Mouse (Mus musculus): ENCODE results near the gene Txndc8. TPM values are rescaled to one million over a fixed set of nuclear protein-coding genes. Genes with fewer than 3 reads are reported as not detected.

The Txndc8 gene
- polyA plus RNA-seq, 1 experiment from 2014 or later: not detected

DNA sequence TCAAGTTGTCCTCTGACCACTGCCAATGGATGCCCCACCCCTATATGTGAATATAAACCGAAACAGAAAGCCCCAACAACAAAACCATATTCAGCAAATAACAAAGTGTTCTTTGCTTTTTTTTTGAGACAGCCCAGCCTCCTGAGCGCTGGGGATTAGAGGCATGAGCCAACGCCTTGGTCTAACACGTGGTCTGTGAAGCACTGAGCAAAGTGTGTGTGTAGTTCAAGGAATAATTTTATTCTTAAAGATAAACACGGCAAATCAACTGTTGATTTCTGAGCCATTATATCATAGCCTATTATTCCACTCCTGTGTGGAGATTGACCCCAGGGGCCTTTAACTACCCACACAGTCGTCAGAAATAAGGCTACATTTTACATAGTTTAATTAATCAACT is 54.3 kb downstream of the Txndc8 start:
- Histone ChIP-seq H3K4me3 (ENCODE audit: low read depth, low read length) (no peak overlapping the region), H3K9ac (ENCODE audit: low read length) (no peak overlapping the region), H3K36me3 (ENCODE audit: control insufficient read depth, insufficient read depth, low read length) (peaks cover 17% of the 10 kb centered on the region), H3K4me1 (ENCODE audit: control insufficient read depth, insufficient read depth, low read length) (peaks cover 16% of the 10 kb centered on the region), H3K9me3 (ENCODE audit: control insufficient read depth, low read length) (no peaks in the 10 kb centered on the region), H3K4me2 (ENCODE audit: low read depth, severe bottlenecking) (peak overlapping the region; percentile 41; the same call in 1 of the 2 replicates), H3K27ac (replicated peaks; ENCODE audit: low read depth, low read length) (no peak overlapping the region), H3K27me3 (ENCODE audit: control insufficient read depth, insufficient read depth, low read length) (no peaks in the 10 kb centered on the region)
- ATAC-seq (ENCODE audit: insufficient number of reproducible peaks, low FRiP score, low TSS enrichment, low read depth) (no peak), DNase-seq (ENCODE audit: low spot score) (no peak)
- 83% methylated on average over 6 of the region's 6 CpGs for WGBS

DNA sequence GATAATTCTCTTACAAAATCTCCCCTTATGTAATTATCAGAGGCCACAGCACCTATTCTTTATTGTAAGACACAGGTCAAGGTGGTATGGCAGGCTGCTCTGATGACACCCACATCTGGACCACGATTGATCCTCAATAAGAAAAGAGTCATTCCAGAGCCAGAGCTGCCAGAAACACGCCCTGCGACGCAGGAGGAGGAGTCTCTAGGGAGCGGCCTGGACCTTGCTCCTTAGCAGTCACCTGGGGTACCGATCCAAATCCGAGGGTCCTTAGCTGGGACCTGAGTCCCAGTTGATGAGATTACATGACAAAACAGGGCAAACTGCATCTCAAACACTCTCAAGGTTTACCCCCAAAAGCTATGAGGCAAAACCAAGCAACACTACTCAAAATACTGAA is 55.1 kb downstream of the Txndc8 start:
- Histone ChIP-seq H3K4me2 (ENCODE audit: low read depth, severe bottlenecking) (no peak overlapping the region), H3K4me1 (ENCODE audit: control insufficient read depth, insufficient read depth, low read length) (peaks cover 16% of the 10 kb centered on the region), H3K9me3 (ENCODE audit: control insufficient read depth, low read length) (no peaks in the 10 kb centered on the region), H3K27ac (replicated peaks; ENCODE audit: low read depth, low read length) (no peak overlapping the region), H3K36me3 (ENCODE audit: control insufficient read depth, insufficient read depth, low read length) (peaks cover 19% of the 10 kb centered on the region), H3K27me3 (ENCODE audit: control insufficient read depth, insufficient read depth, low read length) (no peaks in the 10 kb centered on the region), H3K9ac (ENCODE audit: low read length) (no peak overlapping the region), H3K4me3 (ENCODE audit: low read depth, low read length) (no peak overlapping the region)
- 91% methylated on average over 7 of the region's 7 CpGs for WGBS
- ATAC-seq (ENCODE audit: insufficient number of reproducible peaks, low FRiP score, low TSS enrichment, low read depth) (no peak), DNase-seq (ENCODE audit: low spot score) (no peak)

- Histone ChIP-seq H3K27me3 (ENCODE audit: control insufficient read depth, insufficient read depth, low read length) (no peaks in the 10 kb centered on the region), H3K9ac (ENCODE audit: low read length) (no peak overlapping the region), H3K4me1 (ENCODE audit: control insufficient read depth, insufficient read depth, low read length) (peaks cover 13% of the 10 kb centered on the region), H3K4me2 (ENCODE audit: low read depth, severe bottlenecking) (no peak overlapping the region), H3K27ac (replicated peaks; ENCODE audit: low read depth, low read length) (no peak overlapping the region), H3K9me3 (ENCODE audit: control insufficient read depth, low read length) (no peaks in the 10 kb centered on the region), H3K4me3 (ENCODE audit: low read depth, low read length) (no peak overlapping the region), H3K36me3 (ENCODE audit: control insufficient read depth, insufficient read depth, low read length) (peaks cover 20% of the 10 kb centered on the region)
- DNase-seq (ENCODE audit: low spot score): no peak
- no peak for ATAC-seq (ENCODE audit: insufficient number of reproducible peaks, low FRiP score, low TSS enrichment, low read depth)
- WGBS: 98% methylated on average over 1 of the region's 1 CpGs
Observed at GRCm38 (mm10) chr4:57952891-57953290, 56.0 kb downstream of the Txndc8 start.

GRCm38 (mm10) chr4:57952416-57952815 is 56.5 kb downstream of the Txndc8 start:
- WGBS: 98% methylated on average over 3 of the region's 3 CpGs
- H3K4me3 ChIP-seq (ENCODE audit: low read depth, low read length): no peak overlapping the region
- no peaks in the 10 kb centered on the region for H3K9me3 ChIP-seq (ENCODE audit: control insufficient read depth, low read length)
- DNase-seq (ENCODE audit: low spot score): no peak
- H3K9ac ChIP-seq (ENCODE audit: low read length): no peak overlapping the region
- no peaks in the 10 kb centered on the region for H3K27me3 ChIP-seq (ENCODE audit: control insufficient read depth, insufficient read depth, low read length)
- no peak for ATAC-seq (ENCODE audit: insufficient number of reproducible peaks, low FRiP score, low TSS enrichment, low read depth)
- peaks cover 20% of the 10 kb centered on the region for H3K36me3 ChIP-seq (ENCODE audit: control insufficient read depth, insufficient read depth, low read length)
- H3K27ac ChIP-seq (replicated peaks; ENCODE audit: low read depth, low read length): no peak overlapping the region
- H3K4me1 ChIP-seq (ENCODE audit: control insufficient read depth, insufficient read depth, low read length): peaks cover 8% of the 10 kb centered on the region; the same call in 1 of the 2 replicates
- H3K4me2 ChIP-seq (ENCODE audit: low read depth, severe bottlenecking): no peak overlapping the region

- 97% methylated on average over 6 of the region's 6 CpGs for WGBS
- ATAC-seq (ENCODE audit: insufficient number of reproducible peaks, low FRiP score, low TSS enrichment, low read depth): no peak
- H3K27ac ChIP-seq (replicated peaks; ENCODE audit: low read depth, low read length): no peak overlapping the region
- H3K4me1 ChIP-seq (ENCODE audit: control insufficient read depth, insufficient read depth, low read length): no peaks in the 10 kb centered on the region
- no peak for DNase-seq (ENCODE audit: low spot score)
- peaks cover 25% of the 10 kb centered on the region for H3K36me3 ChIP-seq (ENCODE audit: control insufficient read depth, insufficient read depth, low read length)
- no peaks in the 10 kb centered on the region for H3K27me3 ChIP-seq (ENCODE audit: control insufficient read depth, insufficient read depth, low read length)
- no peaks in the 10 kb centered on the region for H3K9me3 ChIP-seq (ENCODE audit: control insufficient read depth, low read length)
- no peak overlapping the region for H3K4me2 ChIP-seq (ENCODE audit: low read depth, severe bottlenecking)
- no peak overlapping the region for H3K4me3 ChIP-seq (ENCODE audit: low read depth, low read length)
- no peak overlapping the region for H3K9ac ChIP-seq (ENCODE audit: low read length)
Observed at GRCm38 (mm10) chr4:57949866-57950265, 59.1 kb downstream of the Txndc8 start.

- ATAC-seq (ENCODE audit: insufficient number of reproducible peaks, low FRiP score, low TSS enrichment, low read depth) (no peak), DNase-seq (ENCODE audit: low spot score) (no peak)
- peaks cover 31% of the 10 kb centered on the region for H3K36me3 ChIP-seq (ENCODE audit: control insufficient read depth, insufficient read depth, low read length)
- H3K27ac ChIP-seq (replicated peaks; ENCODE audit: low read depth, low read length): no peak overlapping the region
- H3K4me3 ChIP-seq (ENCODE audit: low read depth, low read length): no peak overlapping the region
- no peak overlapping the region for H3K4me2 ChIP-seq (ENCODE audit: low read depth, severe bottlenecking)
- no peaks in the 10 kb centered on the region for H3K4me1 ChIP-seq (ENCODE audit: control insufficient read depth, insufficient read depth, low read length)
- H3K27me3 ChIP-seq (ENCODE audit: control insufficient read depth, insufficient read depth, low read length): no peaks in the 10 kb centered on the region
- H3K9me3 ChIP-seq (ENCODE audit: control insufficient read depth, low read length): no peaks in the 10 kb centered on the region
- H3K9ac ChIP-seq (ENCODE audit: low read length): no peak overlapping the region
- WGBS: 94% methylated on average over 4 of the region's 4 CpGs
Observed at GRCm38 (mm10) chr4:57947476-57947875, 61.4 kb downstream of the Txndc8 start.

- no peaks in the 10 kb centered on the region for H3K4me1 ChIP-seq (ENCODE audit: control insufficient read depth, insufficient read depth, low read length)
- H3K9ac ChIP-seq (ENCODE audit: low read length): no peak overlapping the region
- 79% methylated on average over 10 of the region's 10 CpGs for WGBS
- ATAC-seq (ENCODE audit: insufficient number of reproducible peaks, low FRiP score, low TSS enrichment, low read depth) (no peak), DNase-seq (ENCODE audit: low spot score) (no peak)
- H3K36me3 ChIP-seq (ENCODE audit: control insufficient read depth, insufficient read depth, low read length): peaks cover 31% of the 10 kb centered on the region
- no peak overlapping the region for H3K27ac ChIP-seq (replicated peaks; ENCODE audit: low read depth, low read length)
- H3K4me3 ChIP-seq (ENCODE audit: low read depth, low read length): no peak overlapping the region
- H3K4me2 ChIP-seq (ENCODE audit: low read depth, severe bottlenecking): no peak overlapping the region
- H3K27me3 ChIP-seq (ENCODE audit: control insufficient read depth, insufficient read depth, low read length): no peaks in the 10 kb centered on the region
- no peaks in the 10 kb centered on the region for H3K9me3 ChIP-seq (ENCODE audit: control insufficient read depth, low read length)
Observed at GRCm38 (mm10) chr4:57947036-57947435, 61.9 kb downstream of the Txndc8 start.

- Histone ChIP-seq H3K9me3 (ENCODE audit: control insufficient read depth, low read length) (no peaks in the 10 kb centered on the region), H3K4me2 (ENCODE audit: low read depth, severe bottlenecking) (no peak overlapping the region), H3K4me1 (ENCODE audit: control insufficient read depth, insufficient read depth, low read length) (no peaks in the 10 kb centered on the region), H3K9ac (ENCODE audit: low read length) (no peak overlapping the region), H3K27ac (replicated peaks; ENCODE audit: low read depth, low read length) (no peak overlapping the region), H3K36me3 (ENCODE audit: control insufficient read depth, insufficient read depth, low read length) (peaks cover 12% of the 10 kb centered on the region), H3K27me3 (ENCODE audit: control insufficient read depth, insufficient read depth, low read length) (no peaks in the 10 kb centered on the region), H3K4me3 (ENCODE audit: low read depth, low read length) (no peak overlapping the region)
- no peak for DNase-seq (ENCODE audit: low spot score)
- ATAC-seq (ENCODE audit: insufficient number of reproducible peaks, low FRiP score, low TSS enrichment, low read depth): no peak
- WGBS: 96% methylated on average over 2 of the region's 2 CpGs
Observed at GRCm38 (mm10) chr4:57942892-57943291, 66.0 kb downstream of the Txndc8 start.

GRCm38 (mm10) chr4:57940631-57941030 is 68.3 kb downstream of the Txndc8 start:
- Histone ChIP-seq H3K9me3 (ENCODE audit: control insufficient read depth, low read length) (no peaks in the 10 kb centered on the region), H3K4me1 (ENCODE audit: control insufficient read depth, insufficient read depth, low read length) (no peaks in the 10 kb centered on the region), H3K9ac (ENCODE audit: low read length) (no peak overlapping the region), H3K4me2 (ENCODE audit: low read depth, severe bottlenecking) (no peak overlapping the region), H3K4me3 (ENCODE audit: low read depth, low read length) (no peak overlapping the region), H3K36me3 (ENCODE audit: control insufficient read depth, insufficient read depth, low read length) (peaks cover 9% of the 10 kb centered on the region), H3K27me3 (ENCODE audit: control insufficient read depth, insufficient read depth, low read length) (no peaks in the 10 kb centered on the region), H3K27ac (replicated peaks; ENCODE audit: low read depth, low read length) (no peak overlapping the region)
- WGBS: 95% methylated on average over 4 of the region's 4 CpGs
- DNase-seq (ENCODE audit: low spot score) (no peak), ATAC-seq (ENCODE audit: insufficient number of reproducible peaks, low FRiP score, low TSS enrichment, low read depth) (no peak)
